8 mouse cellular contexts compared by ENCODE assay signal in the genomic region with DNA sequence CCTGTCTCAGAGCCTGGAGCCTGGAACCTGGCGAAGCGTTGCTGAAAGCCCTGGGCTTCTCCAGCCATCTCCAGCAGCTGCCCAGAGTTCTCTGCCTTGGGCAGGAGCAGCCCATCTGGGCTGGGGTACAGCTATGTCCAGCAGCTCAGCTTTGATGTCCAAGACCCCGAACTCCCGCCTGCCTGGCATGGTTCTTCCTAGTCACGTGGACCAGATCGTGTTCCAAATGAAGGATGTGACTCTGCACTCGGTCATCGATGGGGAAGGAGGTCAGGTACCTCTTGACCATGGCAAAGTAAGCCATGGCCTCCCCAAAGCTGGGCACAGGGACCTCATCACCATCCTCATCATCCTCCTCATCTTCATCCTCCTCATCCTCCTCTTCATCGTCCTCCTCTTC. TPM values are rescaled to one million over a fixed set of nuclear protein-coding genes. Genes with fewer than 3 reads are reported as not detected.
A peak's percentile ranks its signal among the peaks of the same experiment; 100 is the strongest.
DNase-seq lines count a peak whose midpoint lies in the region; ATAC-seq lines count a peak whose summit lies in the region.

No protein-coding gene starts in this region.

- peak overlapping the region; percentile 94 for H3K9ac ChIP-seq in lung, embryonic 16.5 days (ENCODE audit: low read length)
- H3K9ac ChIP-seq in limb, embryonic 13.5 days = peak overlapping the region; percentile 94
- H3K9ac ChIP-seq in stomach, embryonic 14.5 days (replicated peaks; ENCODE audit: low read depth, low read length) = peak overlapping the region; percentile 93; the same call in 1 of the 2 replicates

- no peaks in the 10 kb centered on the region for H3K9me3 ChIP-seq in lung, embryonic 16.5 days (ENCODE audit: control insufficient read depth, low read length)
- H3K9me3 ChIP-seq in limb, embryonic 13.5 days = no peaks in the 10 kb centered on the region
- H3K9me3 ChIP-seq in stomach, embryonic 14.5 days (ENCODE audit: control insufficient read depth, low read depth, low read length) = no peaks in the 10 kb centered on the region

- H3K36me3 ChIP-seq in lung, embryonic 16.5 days (ENCODE audit: control insufficient read depth, insufficient read depth, low read length) = peaks cover 4% of the 10 kb centered on the region
- peaks cover 24% of the 10 kb centered on the region for H3K36me3 ChIP-seq in limb, embryonic 13.5 days
- H3K36me3 ChIP-seq in stomach, embryonic 14.5 days (ENCODE audit: control insufficient read depth, insufficient read depth, low read length) = peaks cover 6% of the 10 kb centered on the region

- H3K27me3 ChIP-seq in lung, embryonic 16.5 days (ENCODE audit: control insufficient read depth, insufficient read depth, low read depth, low read length) = peaks cover under 1% of the 10 kb centered on the region
- H3K27me3 ChIP-seq in limb, embryonic 13.5 days = peaks cover 14% of the 10 kb centered on the region
- H3K27me3 ChIP-seq in stomach, embryonic 14.5 days (ENCODE audit: control insufficient read depth, insufficient read depth, low read length) = no peaks in the 10 kb centered on the region

- 74% methylated on average over 9 of the region's 9 CpGs for WGBS in lung, embryonic 16.5 days
- 92% methylated on average over 9 of the region's 9 CpGs for WGBS in limb, embryonic 13.5 days
- WGBS in stomach, embryonic 14.5 days = 78% methylated on average over 9 of the region's 9 CpGs

- peak overlapping the region; percentile 86 for H3K4me2 ChIP-seq in lung, embryonic 16.5 days (ENCODE audit: low read depth, low read length)
- H3K4me2 ChIP-seq in limb, embryonic 13.5 days (replicated peaks) = peak overlapping the region; percentile 99
- H3K4me2 ChIP-seq in stomach, embryonic 14.5 days (replicated peaks; ENCODE audit: low read depth, low read length) = peak overlapping the region; percentile 97

- H3K4me1 ChIP-seq in lung, embryonic 16.5 days (replicated peaks; ENCODE audit: control insufficient read depth, insufficient read depth, low read length) = peaks cover 44% of the 10 kb centered on the region
- H3K4me1 ChIP-seq in limb, embryonic 13.5 days = peaks cover 47% of the 10 kb centered on the region
- peaks cover 36% of the 10 kb centered on the region for H3K4me1 ChIP-seq in stomach, embryonic 14.5 days (ENCODE audit: control insufficient read depth, insufficient read depth, low read length)

- H3K27ac ChIP-seq in lung, embryonic 16.5 days (ENCODE audit: low read length) = no peak overlapping the region
- no peak overlapping the region for H3K27ac ChIP-seq in limb, embryonic 13.5 days
- peak overlapping the region; percentile 82 for H3K27ac ChIP-seq in stomach, embryonic 14.5 days (ENCODE audit: low read length)

- ATAC-seq in cerebellum, adult (ENCODE audit: insufficient number of reproducible peaks, low FRiP score, low TSS enrichment) = no peak
- ATAC-seq in lung, embryonic 16.5 days (ENCODE audit: low read depth) = no peak
- no peak for ATAC-seq in limb, embryonic 13.5 days (ENCODE audit: low FRiP score, low read depth)
- no peak for ATAC-seq in stomach, embryonic 14.5 days (ENCODE audit: insufficient number of reproducible peaks, insufficient read depth, low FRiP score, low read depth)

- H3K4me3 ChIP-seq in lung, embryonic 16.5 days (ENCODE audit: low read length) = peak overlapping the region; percentile 90
- H3K4me3 ChIP-seq in limb, embryonic 13.5 days = peak overlapping the region; percentile 88
- H3K4me3 ChIP-seq in stomach, embryonic 14.5 days (ENCODE audit: low read depth, low read length) = peak overlapping the region; percentile 86

- DNase-seq in cerebellum, adult 11-12 months = peak; percentile 54
- DNase-seq in lung, postnatal 4 days = no peak
- no peak for DNase-seq in adrenal gland, postnatal 25 days
- no peak for DNase-seq in layer of hippocampus, adult 18-20 months (ENCODE audit: low spot score in 2 of 2)

RNA-seq across cellular contexts. Expression of a gene that starts 1.9 kb away (rescaled TPM):
- 8.4 and 9.5 TPM in 2 replicates for polyA plus RNA-seq in lung, embryonic 16.5 days (2015; fragmentation: Nextera tagmentation; extraction: Ambion mirVana)
- polyA plus RNA-seq in limb, embryonic 13.5 days (2015; fragmentation: Nextera tagmentation; extraction: Ambion mirVana) = 11.2 and 11.6 TPM in 2 replicates
- 9.0 and 9.9 TPM in 2 replicates for polyA plus RNA-seq in stomach, embryonic 14.5 days (2014; fragmentation: Nextera tagmentation; extraction: Ambion mirVana)
- 52.9 and 66.5 TPM in 2 replicates for total RNA-seq in adrenal gland, postnatal 25 days (2021)
- 10 to 100 TPM; 70.4 to 73.5 TPM for total RNA-seq in layer of hippocampus, adult 18-20 months (2021)

RNA-seq across cellular contexts. Expression of a gene that starts 8.8 kb away (rescaled TPM):
- polyA plus RNA-seq in lung, embryonic 16.5 days (2015; fragmentation: Nextera tagmentation; extraction: Ambion mirVana) = 61.0 TPM in 2 replicates
- polyA plus RNA-seq in limb, embryonic 13.5 days (2015; fragmentation: Nextera tagmentation; extraction: Ambion mirVana) = 57.6 and 60.3 TPM in 2 replicates
- polyA plus RNA-seq in stomach, embryonic 14.5 days (2014; fragmentation: Nextera tagmentation; extraction: Ambion mirVana) = 58.0 and 63.4 TPM in 2 replicates
- 8.3 and 10.8 TPM in 2 replicates for total RNA-seq in adrenal gland, postnatal 25 days (2021)
- 10 to 100 TPM; 15.5 to 15.9 TPM for total RNA-seq in layer of hippocampus, adult 18-20 months (2021)

RNA-seq across cellular contexts. Expression of a gene that starts 9.2 kb away (rescaled TPM):
- polyA plus RNA-seq in lung, embryonic 16.5 days (2015; fragmentation: Nextera tagmentation; extraction: Ambion mirVana) = 6.5 and 8.8 TPM in 2 replicates
- 4.7 and 5.5 TPM in 2 replicates for polyA plus RNA-seq in limb, embryonic 13.5 days (2015; fragmentation: Nextera tagmentation; extraction: Ambion mirVana)
- 9.2 and 9.8 TPM in 2 replicates for polyA plus RNA-seq in stomach, embryonic 14.5 days (2014; fragmentation: Nextera tagmentation; extraction: Ambion mirVana)
- total RNA-seq in adrenal gland, postnatal 25 days (2021) = 5.0 and 7.6 TPM in 2 replicates
- total RNA-seq in layer of hippocampus, adult 18-20 months (2021) = 1 to 10 TPM; 7.2 to 9.0 TPM

RNA-seq across cellular contexts. Expression of a gene that starts 18.1 kb away (rescaled TPM):
- polyA plus RNA-seq in lung, embryonic 16.5 days (2015; fragmentation: Nextera tagmentation; extraction: Ambion mirVana) = 57.9 and 63.5 TPM in 2 replicates
- 55.2 and 56.0 TPM in 2 replicates for polyA plus RNA-seq in limb, embryonic 13.5 days (2015; fragmentation: Nextera tagmentation; extraction: Ambion mirVana)
- polyA plus RNA-seq in stomach, embryonic 14.5 days (2014; fragmentation: Nextera tagmentation; extraction: Ambion mirVana) = 84.6 and 88.9 TPM in 2 replicates
- total RNA-seq in adrenal gland, postnatal 25 days (2021) = 59.8 and 74.8 TPM in 2 replicates
- total RNA-seq in layer of hippocampus, adult 18-20 months (2021) = 10 to 100 TPM; 57.7 to 60.0 TPM

RNA-seq across cellular contexts. Expression of a gene that starts 28.9 kb away (rescaled TPM):
- 29.0 and 29.7 TPM in 2 replicates for polyA plus RNA-seq in lung, embryonic 16.5 days (2015; fragmentation: Nextera tagmentation; extraction: Ambion mirVana)
- 28.0 and 31.3 TPM in 2 replicates for polyA plus RNA-seq in limb, embryonic 13.5 days (2015; fragmentation: Nextera tagmentation; extraction: Ambion mirVana)
- polyA plus RNA-seq in stomach, embryonic 14.5 days (2014; fragmentation: Nextera tagmentation; extraction: Ambion mirVana) = 27.0 TPM in 2 replicates
- 18.6 and 24.5 TPM in 2 replicates for total RNA-seq in adrenal gland, postnatal 25 days (2021)
- total RNA-seq in layer of hippocampus, adult 18-20 months (2021) = 10 to 100 TPM; 22.1 to 24.4 TPM
